Mouse (Mus musculus) thymus, adult 2 months (tissue): ENCODE measurements around the gene Rpl12. TPM values are rescaled to one million over a fixed set of nuclear protein-coding genes. Genes with fewer than 3 reads are reported as not detected.

Source experiments
- DNase-seq: peaks from one replicate; pipeline ENCODE4 v3.0.0; 2021
- H3K27ac ChIP-seq: fragments of 200-500 bp; 2 replicates; pipeline ENCODE4 v1.5.1; 2012; ENCODE audit warnings: low read length, control low read depth; ENCODE audit not compliant: control insufficient read depth, insufficient read depth
- H3K27me3 ChIP-seq: fragments of 200-500 bp; 2 replicates; pipeline ENCODE4 v1.6.1; 2012; ENCODE audit warnings: mild to moderate bottlenecking, low read length, moderate library complexity, mixed read lengths; ENCODE audit not compliant: control insufficient read depth, insufficient read depth
- H3K36me3 ChIP-seq: fragments of 200-500 bp; 2 replicates; pipeline ENCODE4 v1.6.1; 2012; ENCODE audit warnings: mild to moderate bottlenecking, low read length, moderate library complexity; ENCODE audit not compliant: control insufficient read depth, insufficient read depth
- H3K4me1 ChIP-seq: fragments of 200-500 bp; replicated peaks from 2 replicates; pipeline ENCODE4 v1.6.1; 2012; ENCODE audit warnings: low read length; ENCODE audit not compliant: control insufficient read depth, insufficient read depth
- H3K4me3 ChIP-seq: fragments of 200-500 bp; 2 replicates; pipeline ENCODE4 v1.5.1; 2012; ENCODE audit warnings: mild to moderate bottlenecking, low read length, control low read depth, moderate library complexity; ENCODE audit not compliant: control insufficient read depth, insufficient read depth
- CTCF ChIP-seq: fragments of 200-500 bp; IDR thresholded peaks from 2 replicates; pipeline ENCODE4 v1.5.1; 2012; ENCODE audit warnings: mild to moderate bottlenecking, control low read depth, low read length, moderate library complexity, borderline replicate concordance; ENCODE audit not compliant: control insufficient read depth, poor library complexity, insufficient read depth; ENCODE audit errors: extremely low read depth
- POLR2A ChIP-seq: fragments of 200-500 bp; IDR thresholded peaks from 2 replicates; pipeline ENCODE4 v1.6.1; 2012; ENCODE audit warnings: mild to moderate bottlenecking, low read length, control low read depth, moderate library complexity; ENCODE audit not compliant: control insufficient read depth, poor library complexity, insufficient read depth; ENCODE audit errors: extremely low read depth
- WGBS: fragments of 180-500 bp; shearing (Covaris S2); methylation state at CpG from one replicate; pipeline ENCODE4 v1.1.7; 2018; 5-methylcytosine and 5-hydroxymethylcytosine counted together
- polyA plus RNA-seq: library from polyadenylated mRNA; depleted of rRNA; stranded (reverse); fragments of >200 nt; gene quantifications from 2 replicates; pipeline ENCODE4 v1.2.3, GENCODE M21; 2012

Rpl12 gene
- polyA plus RNA-seq, 1 experiment: 552 TPM

GRCm38 (mm10) chr2:32983617-32984016 is 22.3 kb downstream of the Rpl12 start:
- H3K27me3 ChIP-seq: peaks cover 6% of the 10 kb centered on the region; the same call in 1 of the 2 replicates
- DNase-seq: no peak
- 60% methylated on average over 6 of the region's 6 CpGs for WGBS
- no peak overlapping the region for H3K27ac ChIP-seq
- peaks cover 7% of the 10 kb centered on the region for H3K4me1 ChIP-seq
- H3K4me3 ChIP-seq: no peak overlapping the region
- H3K36me3 ChIP-seq: no peaks in the 10 kb centered on the region
- no peak for TF ChIP-seq POLR2A
- no peak for TF ChIP-seq CTCF

GRCm38 (mm10) chr2:32985844-32986243 is 24.5 kb downstream of the Rpl12 start:
- no peak for DNase-seq
- H3K36me3 ChIP-seq: no peaks in the 10 kb centered on the region
- H3K4me3 ChIP-seq: no peak overlapping the region
- TF ChIP-seq POLR2A (no peak), CTCF (no peak)
- peaks cover 6% of the 10 kb centered on the region for H3K4me1 ChIP-seq
- 94% methylated on average over 8 of the region's 8 CpGs for WGBS
- peaks cover 6% of the 10 kb centered on the region; the same call in 1 of the 2 replicates for H3K27me3 ChIP-seq
- no peak overlapping the region for H3K27ac ChIP-seq

- Histone ChIP-seq H3K4me1 (no peaks in the 10 kb centered on the region), H3K27me3 (no peaks in the 10 kb centered on the region; the same call in 1 of the 2 replicates), H3K27ac (no peak overlapping the region), H3K4me3 (no peak overlapping the region), H3K36me3 (no peaks in the 10 kb centered on the region)
- no peak for DNase-seq
- 17% methylated on average over 3 of the region's 3 CpGs for WGBS
- no peak for TF ChIP-seq POLR2A
- no peak for TF ChIP-seq CTCF
Measured at GRCm38 (mm10) chr2:32989376-32989775, 28.0 kb downstream of the Rpl12 start.

- no peak for TF ChIP-seq POLR2A
- TF ChIP-seq CTCF: no peak
- Histone ChIP-seq H3K36me3 (no peaks in the 10 kb centered on the region), H3K27me3 (no peaks in the 10 kb centered on the region), H3K4me3 (no peak overlapping the region), H3K4me1 (no peaks in the 10 kb centered on the region), H3K27ac (no peak overlapping the region)
- DNase-seq: no peak
- 80% methylated on average over 13 of the region's 13 CpGs for WGBS
Measured at GRCm38 (mm10) chr2:32990167-32990832, 28.9 kb downstream of the Rpl12 start.

- no peak for DNase-seq
- no peaks in the 10 kb centered on the region for H3K27me3 ChIP-seq
- H3K27ac ChIP-seq: no peak overlapping the region
- H3K36me3 ChIP-seq: no peaks in the 10 kb centered on the region
- H3K4me1 ChIP-seq: no peaks in the 10 kb centered on the region
- TF ChIP-seq CTCF (no peak), POLR2A (no peak)
- 20% methylated on average over 6 of the region's 6 CpGs for WGBS
- no peak overlapping the region for H3K4me3 ChIP-seq
Measured at GRCm38 (mm10) chr2:32992130-32992529, 30.8 kb downstream of the Rpl12 start.

- TF ChIP-seq CTCF (no peak), POLR2A (no peak)
- H3K36me3 ChIP-seq: no peaks in the 10 kb centered on the region
- H3K27me3 ChIP-seq: no peaks in the 10 kb centered on the region
- H3K4me3 ChIP-seq: no peak overlapping the region
- no peak for DNase-seq
- 82% methylated on average over 6 of the region's 6 CpGs for WGBS
- no peaks in the 10 kb centered on the region for H3K4me1 ChIP-seq
- no peak overlapping the region for H3K27ac ChIP-seq
Measured at GRCm38 (mm10) chr2:32997081-32997480, 35.7 kb downstream of the Rpl12 start.

- no peaks in the 10 kb centered on the region for H3K36me3 ChIP-seq
- no peak for TF ChIP-seq CTCF
- TF ChIP-seq POLR2A: no peak
- no peak for DNase-seq
- no peaks in the 10 kb centered on the region for H3K27me3 ChIP-seq
- no peak overlapping the region for H3K27ac ChIP-seq
- WGBS: 95% methylated on average over 4 of the region's 4 CpGs
- H3K4me1 ChIP-seq: no peaks in the 10 kb centered on the region
- H3K4me3 ChIP-seq: no peak overlapping the region
Measured at GRCm38 (mm10) chr2:32997792-32998191, 36.4 kb downstream of the Rpl12 start.
